Mouse (Mus musculus): ENCODE data around the gene Rnf216. TPM values are rescaled to one million over a fixed set of nuclear protein-coding genes. Genes with fewer than 3 reads are reported as not detected.

The Rnf216 gene
- total and polyA plus RNA-seq, 3 experiments: 15.5 to 30.7 (median 18.2) TPM

GRCm38 (mm10) chr5:143036052-143036451 lies 76.7 kb downstream of the Rnf216 start:
- Histone ChIP-seq H3K4me3 (replicated peaks in 1 of 3; ENCODE audit: low read depth in 2 of 3, low read length in 2 of 3, poor library complexity in 1 of 3) (no peak overlapping the region), H3K9me3 (replicated peaks; ENCODE audit: low read length) (no peaks in the 10 kb centered on the region), H3K4me1 (ENCODE audit: control insufficient read depth in 1 of 2, insufficient read depth in 2 of 2) (peaks cover 27 to 90% of the 10 kb centered on the region in 2 experiments), H3K27ac (ENCODE audit: insufficient read depth, low read depth) (no peak overlapping the region), H3K4me2 (ENCODE audit: insufficient read depth, low read depth, poor library complexity, severe bottlenecking) (no peak overlapping the region), H3K9ac (ENCODE audit: insufficient read depth, low read depth) (no peak overlapping the region), H3K27me3 (replicated peaks) (no peaks in the 10 kb centered on the region), H3K36me3 (replicated peaks in 1 of 2; ENCODE audit: control insufficient read depth in 1 of 2, insufficient read depth in 1 of 2, low read length in 1 of 2) (peaks cover 14 to 49% of the 10 kb centered on the region in 2 experiments), H3K79me2 (replicated peaks; ENCODE audit: control insufficient read depth, extremely low read depth, insufficient read depth, poor library complexity, severe bottlenecking) (0 out of 2 replicates have a peak, but pooled peaks cover 3% of the 10 kb centered on the region)
- TF ChIP-seq PAX5 (IDR thresholded peaks at IDR 0.05; ENCODE audit: low read length): no peak
- TF ChIP-seq ZMIZ1 (IDR thresholded peaks at IDR 0.05; ENCODE audit: low read depth, low read length): no peak
- TF ChIP-seq ZKSCAN1 (IDR thresholded peaks at IDR 0.05; ENCODE audit: borderline replicate concordance, low read depth, low read length): no peak
- TF ChIP-seq MAZ (IDR thresholded peaks at IDR 0.05; ENCODE audit: low read depth, low read length): no peak
- no peak for TF ChIP-seq ZC3H11A (IDR thresholded peaks at IDR 0.05; ENCODE audit: low read depth, low read length)
- TF ChIP-seq CHD2 (IDR thresholded peaks at IDR 0.05; ENCODE audit: low read length): no peak
- no peak for TF ChIP-seq MAFK (IDR thresholded peaks at IDR 0.05; ENCODE audit: insufficient replicate concordance, low read length)
- no peak for TF ChIP-seq NRF1 (IDR thresholded peaks at IDR 0.05; ENCODE audit: low read depth, low read length)
- TF ChIP-seq JUND (conservative IDR thresholded peaks at IDR 0.05; ENCODE audit: low read depth, low read length): no peak
- in situ Hi-C loops (cut with MboI; ENCODE audit: low pct_ligation_motif_present, low pct_unique_long_range_greater_than_20kb, low sequenced_read_pairs) (loop anchor here (5.0 kb wide), 1 partner anchor 99 kb away; no protein-coding TSS in a partner anchor), dilution Hi-C loops (cut with MboI; ENCODE audit: extremely low pct_ligation_motif_present, extremely low pct_unique_long_range_greater_than_20kb, low sequenced_read_pairs) (no loop called here)
- DNase-seq (ENCODE audit: extremely low read depth): no peak

GRCm38 (mm10) chr5:143035271-143035670 lies 77.5 kb downstream of the Rnf216 start:
- in situ Hi-C loops (cut with MboI; ENCODE audit: low pct_ligation_motif_present, low pct_unique_long_range_greater_than_20kb, low sequenced_read_pairs) (loop anchor here (5.0 kb wide), 1 partner anchor 98 kb away; no protein-coding TSS in a partner anchor), dilution Hi-C loops (cut with MboI; ENCODE audit: extremely low pct_ligation_motif_present, extremely low pct_unique_long_range_greater_than_20kb, low sequenced_read_pairs) (no loop called here)
- DNase-seq (ENCODE audit: extremely low read depth): no peak
- no peaks in the 10 kb centered on the region for H3K9me3 ChIP-seq (replicated peaks; ENCODE audit: low read length)
- TF ChIP-seq MEF2A (IDR thresholded peaks at IDR 0.05; ENCODE audit: borderline replicate concordance, low read depth, low read length) (no peak), MAX (IDR thresholded peaks at IDR 0.05; ENCODE audit: low read length) (no peak), TBP (conservative IDR thresholded peaks at IDR 0.05; ENCODE audit: low read depth, low read length) (no peak), NRF1 (IDR thresholded peaks at IDR 0.05; ENCODE audit: low read depth, low read length) (no peak)
- H3K4me3 ChIP-seq (replicated peaks in 1 of 3; ENCODE audit: low read depth in 2 of 3, low read length in 2 of 3, poor library complexity in 1 of 3): no peak overlapping the region
- no peak overlapping the region for H3K27ac ChIP-seq (ENCODE audit: insufficient read depth, low read depth)
- no peak overlapping the region for H3K4me2 ChIP-seq (ENCODE audit: insufficient read depth, low read depth, poor library complexity, severe bottlenecking)
- H3K79me2 ChIP-seq (replicated peaks; ENCODE audit: control insufficient read depth, extremely low read depth, insufficient read depth, poor library complexity, severe bottlenecking): 0 out of 2 replicates have a peak, but pooled peaks cover 3% of the 10 kb centered on the region
- H3K4me1 ChIP-seq (ENCODE audit: control insufficient read depth in 1 of 2, insufficient read depth in 2 of 2): peaks cover 30 to 82% of the 10 kb centered on the region in 2 experiments
- no peak overlapping the region for H3K9ac ChIP-seq (ENCODE audit: insufficient read depth, low read depth)
- peaks cover 14 to 48% of the 10 kb centered on the region in 2 experiments for H3K36me3 ChIP-seq (replicated peaks in 1 of 2; ENCODE audit: control insufficient read depth in 1 of 2, insufficient read depth in 1 of 2, low read length in 1 of 2)
- H3K27me3 ChIP-seq (replicated peaks): no peaks in the 10 kb centered on the region

- Histone ChIP-seq H3K9me3 (replicated peaks; ENCODE audit: low read length) (no peaks in the 10 kb centered on the region), H3K79me2 (replicated peaks; ENCODE audit: control insufficient read depth, extremely low read depth, insufficient read depth, poor library complexity, severe bottlenecking) (0 out of 2 replicates have a peak, but pooled peaks cover 3% of the 10 kb centered on the region), H3K36me3 (replicated peaks in 1 of 2; ENCODE audit: control insufficient read depth in 1 of 2, insufficient read depth in 1 of 2, low read length in 1 of 2) (peaks cover 20 to 55% of the 10 kb centered on the region in 2 experiments), H3K9ac (ENCODE audit: insufficient read depth, low read depth) (no peak overlapping the region), H3K27ac (ENCODE audit: insufficient read depth, low read depth) (peak overlapping the region; percentile 19; the same call in 1 of the 2 replicates), H3K4me1 (ENCODE audit: control insufficient read depth in 1 of 2, insufficient read depth in 2 of 2) (peaks cover 26 to 70% of the 10 kb centered on the region in 2 experiments), H3K4me3 (replicated peaks in 1 of 3; ENCODE audit: low read depth in 2 of 3, low read length in 2 of 3, poor library complexity in 1 of 3) (peak overlapping the region in 1 of 3 experiments; percentile 0), H3K4me2 (ENCODE audit: insufficient read depth, low read depth, poor library complexity, severe bottlenecking) (no peak overlapping the region), H3K27me3 (replicated peaks) (no peaks in the 10 kb centered on the region)
- no peak for DNase-seq (ENCODE audit: extremely low read depth)
- in situ Hi-C loops (cut with MboI; ENCODE audit: low pct_ligation_motif_present, low pct_unique_long_range_greater_than_20kb, low sequenced_read_pairs): no loop called here
- dilution Hi-C loops (cut with MboI; ENCODE audit: extremely low pct_ligation_motif_present, extremely low pct_unique_long_range_greater_than_20kb, low sequenced_read_pairs): no loop called here
- no peak for TF ChIP-seq MYC (IDR thresholded peaks at IDR 0.05; ENCODE audit: low read depth, low read length)
- TF ChIP-seq USF1 (IDR thresholded peaks at IDR 0.05; ENCODE audit: low read depth, low read length): no peak
- no peak for TF ChIP-seq HCFC1 (IDR thresholded peaks at IDR 0.05; ENCODE audit: low read depth, low read length)
These were observed 78.7 kb downstream of the Rnf216 start for GRCm38 (mm10) chr5:143034108-143034507.

All from CH12.LX (cell line).